Mouse (Mus musculus): ENCODE measurements around the gene AF067061. TPM values are rescaled to one million over a fixed set of nuclear protein-coding genes. Genes with fewer than 3 reads are reported as not detected.
"Not testable (repeated sequence)": the region's sequence is repeated elsewhere in the genome, so short reads cannot be mapped to it uniquely, and the experiment has no call there.

AF067061 gene
- polyA plus RNA-seq (2014; fragmentation: Nextera tagmentation; extraction: Ambion mirVana): not detected in 2 replicates

DNA sequence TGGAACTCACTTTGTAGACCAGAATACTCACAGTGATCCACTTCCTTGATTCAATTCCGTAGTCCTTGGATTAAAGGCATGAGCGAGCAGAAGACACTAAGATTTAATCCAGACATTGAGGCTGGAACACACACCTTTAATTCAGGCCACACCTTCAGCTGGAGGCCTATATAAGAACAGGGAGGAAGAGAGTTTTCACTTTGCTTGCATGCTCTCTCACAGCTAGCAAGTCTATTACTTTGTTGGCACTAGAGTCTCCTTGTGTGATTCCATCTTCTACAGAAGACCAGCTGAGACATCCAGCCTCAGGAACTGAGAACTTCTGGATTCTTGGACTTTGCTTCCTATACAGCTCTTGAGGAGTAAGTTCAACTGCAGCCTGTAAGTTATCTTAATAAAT lies at the start of gene AF067061:
AF067061 (plus strand) TSS at position 245 of the 400 bp plus-strand sequence.
- not testable (repeated sequence) for H3K9me3 ChIP-seq (ENCODE audit: low read depth, low read length); DNase-seq; ATAC-seq (ENCODE audit: insufficient read depth); H3K4me2 ChIP-seq; H3K4me1 ChIP-seq (ENCODE audit: insufficient read depth); H3K36me3 ChIP-seq (ENCODE audit: insufficient read depth); H3K27me3 ChIP-seq (ENCODE audit: insufficient read depth, low read length); H3K9ac ChIP-seq; H3K4me3 ChIP-seq (ENCODE audit: low read depth, low read length); H3K27ac ChIP-seq (ENCODE audit: low read depth)
- WGBS: 81% methylated on average over 2 of the region's 2 CpGs

DNA sequence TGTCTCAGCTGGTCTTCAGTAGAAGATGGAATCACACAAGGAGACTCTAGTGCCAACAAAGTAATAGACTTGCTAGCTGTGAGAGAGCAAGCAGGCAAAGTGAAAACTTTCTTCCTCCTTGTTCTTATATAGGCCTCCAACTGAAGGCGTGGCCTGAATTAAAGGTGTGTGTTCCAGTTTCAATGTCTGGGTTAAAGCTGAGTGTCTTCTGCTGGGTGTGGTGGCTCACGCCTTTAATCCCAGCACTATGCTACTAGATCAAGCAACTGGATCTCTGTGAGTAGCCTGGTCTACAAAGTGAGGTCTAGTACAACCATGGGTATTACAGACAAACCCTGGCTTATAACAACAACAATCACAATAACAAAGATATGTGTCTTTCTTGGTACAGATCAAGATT lies 47.1 kb upstream of the AF067061 start, which contains the start of gene Gm21762:
Gm21762 (minus strand) TSS at position 101 of the 400 bp plus-strand sequence.
- H3K36me3 ChIP-seq (ENCODE audit: insufficient read depth); H3K4me1 ChIP-seq (ENCODE audit: insufficient read depth); H3K27me3 ChIP-seq (ENCODE audit: insufficient read depth, low read length); H3K4me2 ChIP-seq; H3K9me3 ChIP-seq (ENCODE audit: low read depth, low read length); H3K27ac ChIP-seq (ENCODE audit: low read depth); ATAC-seq (ENCODE audit: insufficient read depth); H3K9ac ChIP-seq; DNase-seq; H3K4me3 ChIP-seq (ENCODE audit: low read depth, low read length): not testable (repeated sequence)
- no CpG with 5 or more reads among the region's 2 CpGs for WGBS

DNA sequence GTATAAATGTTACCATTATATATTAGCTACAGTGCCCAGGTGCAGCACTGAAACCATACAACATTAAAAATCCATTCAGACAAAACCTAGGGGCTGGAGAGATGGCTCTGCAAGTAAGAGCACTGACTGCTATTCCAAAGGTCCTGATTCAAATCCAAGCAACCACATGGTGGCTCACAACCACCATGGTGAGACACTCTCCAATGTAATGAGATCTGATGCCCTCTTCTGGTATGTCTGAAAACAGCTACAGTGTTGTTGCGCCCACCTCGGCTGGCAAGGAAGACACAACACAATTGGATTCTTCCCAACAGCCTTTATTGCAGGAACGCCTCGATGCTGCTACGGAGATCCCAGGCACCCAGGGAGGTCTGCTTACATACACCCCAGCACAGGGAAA lies 42.0 kb upstream of the AF067061 start:
- not testable (repeated sequence) for H3K9me3 ChIP-seq (ENCODE audit: low read depth, low read length); H3K4me3 ChIP-seq (ENCODE audit: low read depth, low read length); H3K4me2 ChIP-seq; H3K27me3 ChIP-seq (ENCODE audit: insufficient read depth, low read length); H3K27ac ChIP-seq (ENCODE audit: low read depth); DNase-seq; H3K9ac ChIP-seq; H3K4me1 ChIP-seq (ENCODE audit: insufficient read depth); H3K36me3 ChIP-seq (ENCODE audit: insufficient read depth); ATAC-seq (ENCODE audit: insufficient read depth)
- 77% methylated on average over 5 of the region's 5 CpGs for WGBS

DNA sequence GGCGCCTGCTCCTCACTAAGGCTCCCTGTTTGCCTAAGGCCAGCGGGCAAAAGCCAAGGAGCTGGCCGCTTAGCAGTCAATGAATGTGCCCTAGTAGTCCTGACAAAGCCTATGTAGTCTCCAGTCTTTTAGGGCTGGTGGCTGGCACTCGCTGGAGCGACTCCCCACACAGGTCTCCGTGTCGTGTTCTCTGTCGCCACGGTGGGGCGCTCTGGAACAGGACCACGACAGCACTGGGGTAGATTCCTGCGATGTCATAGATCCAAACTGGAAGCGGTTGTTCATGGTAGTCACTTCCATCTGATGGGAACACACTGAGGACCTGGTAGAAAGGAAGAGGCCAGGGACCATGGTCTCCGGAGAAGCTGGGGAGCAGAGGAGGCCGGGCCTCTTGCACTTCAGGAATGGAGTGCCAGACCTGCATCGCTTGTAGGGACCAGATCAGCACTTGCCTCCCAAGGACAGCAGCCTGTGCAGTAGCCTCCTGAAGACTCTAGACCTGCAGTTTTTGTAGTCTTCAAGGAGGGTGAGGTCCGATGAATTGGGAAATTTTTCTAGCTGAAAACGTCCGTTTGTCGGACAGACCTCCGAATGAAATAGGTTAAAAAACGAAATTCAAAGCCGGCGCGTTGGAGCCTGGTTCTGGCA lies 39.8 kb upstream of the AF067061 start:
- not testable (repeated sequence) for DNase-seq; H3K36me3 ChIP-seq (ENCODE audit: insufficient read depth); H3K9ac ChIP-seq; ATAC-seq (ENCODE audit: insufficient read depth); H3K4me1 ChIP-seq (ENCODE audit: insufficient read depth); H3K27ac ChIP-seq (ENCODE audit: low read depth); H3K27me3 ChIP-seq (ENCODE audit: insufficient read depth, low read length); H3K4me3 ChIP-seq (ENCODE audit: low read depth, low read length); H3K4me2 ChIP-seq; H3K9me3 ChIP-seq (ENCODE audit: low read depth, low read length)
- WGBS: 94% methylated on average over 16 of the region's 25 CpGs

DNA sequence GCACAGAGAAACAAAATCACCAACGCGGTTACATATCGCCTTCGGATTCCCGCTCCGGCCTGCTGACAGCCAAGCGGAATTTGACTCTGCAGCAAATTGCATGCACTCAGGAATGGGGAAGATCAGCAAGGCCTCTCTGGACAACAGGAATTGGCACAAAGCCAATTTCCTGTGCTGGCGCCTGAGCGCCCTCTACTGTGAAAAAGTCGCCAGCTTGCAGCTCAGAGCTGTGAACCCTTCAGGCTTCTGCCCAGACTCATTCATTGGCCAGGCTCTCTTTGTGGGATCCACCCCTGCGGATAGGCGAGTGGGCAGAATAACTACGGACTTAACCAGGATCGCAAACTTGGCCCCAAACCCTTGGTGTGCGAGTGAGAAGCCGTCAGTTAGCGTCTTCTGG lies 31.1 kb upstream of the AF067061 start:
- DNase-seq; H3K9ac ChIP-seq; H3K9me3 ChIP-seq (ENCODE audit: low read depth, low read length); H3K27ac ChIP-seq (ENCODE audit: low read depth); H3K4me1 ChIP-seq (ENCODE audit: insufficient read depth); H3K4me3 ChIP-seq (ENCODE audit: low read depth, low read length); H3K36me3 ChIP-seq (ENCODE audit: insufficient read depth); H3K27me3 ChIP-seq (ENCODE audit: insufficient read depth, low read length); H3K4me2 ChIP-seq: not testable (repeated sequence)
- WGBS: 93% methylated on average over 16 of the region's 17 CpGs
- peak; percentile 62; the same call in 1 of the 2 replicates for ATAC-seq (ENCODE audit: insufficient read depth)

DNA sequence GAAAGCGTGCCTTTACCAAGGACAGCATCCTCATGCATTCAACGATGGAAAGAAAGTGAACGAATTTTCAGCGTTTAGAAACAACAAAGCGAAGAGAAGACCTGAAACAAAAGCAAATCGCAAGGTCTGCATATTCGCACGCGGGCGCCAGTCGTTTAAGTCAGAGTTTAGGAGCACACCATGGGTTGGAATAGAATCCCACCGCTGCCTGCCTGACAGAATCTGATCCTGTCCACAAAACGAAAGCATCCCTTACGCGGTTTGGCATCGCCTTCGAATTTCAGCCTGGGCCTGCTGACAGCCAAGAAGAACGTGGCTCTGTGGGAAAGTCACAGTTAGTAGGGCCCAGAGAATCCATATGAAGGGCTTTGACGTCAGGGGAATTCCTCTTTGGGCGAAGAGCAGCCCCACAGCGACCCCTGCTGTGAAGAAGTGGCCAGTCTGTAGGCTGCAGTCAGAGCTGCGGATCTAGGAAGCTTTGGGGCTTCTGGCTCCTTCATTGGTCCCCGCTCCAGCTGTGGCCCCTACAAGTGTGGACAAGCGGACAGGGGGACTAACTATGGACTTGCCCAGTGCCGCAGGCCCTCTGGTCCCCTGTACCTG lies 30.4 kb upstream of the AF067061 start:
- not testable (repeated sequence) for H3K9ac ChIP-seq; H3K27me3 ChIP-seq (ENCODE audit: insufficient read depth, low read length); H3K4me2 ChIP-seq; H3K9me3 ChIP-seq (ENCODE audit: low read depth, low read length); H3K36me3 ChIP-seq (ENCODE audit: insufficient read depth); DNase-seq; H3K27ac ChIP-seq (ENCODE audit: low read depth); H3K4me1 ChIP-seq (ENCODE audit: insufficient read depth); H3K4me3 ChIP-seq (ENCODE audit: low read depth, low read length); ATAC-seq (ENCODE audit: insufficient read depth)
- WGBS: 67% methylated on average over 13 of the region's 25 CpGs

DNA sequence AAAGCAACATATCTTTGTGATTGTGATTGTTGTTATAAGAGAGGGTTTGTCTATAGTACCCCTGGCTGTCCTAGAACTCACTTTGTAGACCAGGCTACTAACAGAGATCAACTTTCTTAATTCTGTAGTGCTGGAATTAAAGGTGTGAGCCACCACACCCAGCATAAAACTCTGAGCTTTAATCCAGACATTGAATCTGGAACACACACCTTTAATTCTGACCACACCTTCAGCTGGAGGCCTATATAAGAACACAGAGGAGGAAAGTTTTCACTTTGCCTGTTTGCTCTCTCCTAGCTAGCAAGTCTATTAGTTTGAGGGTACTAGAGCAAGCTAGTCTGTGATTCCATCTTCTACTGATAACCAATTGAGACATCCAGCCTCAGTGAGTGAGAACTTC lies 24.1 kb upstream of the AF067061 start, which contains the start of gene Gm21731:
Gm21731 (plus strand) TSS at position 301 of the 400 bp plus-strand sequence.
- H3K36me3 ChIP-seq (ENCODE audit: insufficient read depth); ATAC-seq (ENCODE audit: insufficient read depth); H3K9ac ChIP-seq; H3K27me3 ChIP-seq (ENCODE audit: insufficient read depth, low read length); H3K27ac ChIP-seq (ENCODE audit: low read depth); H3K4me3 ChIP-seq (ENCODE audit: low read depth, low read length); DNase-seq; H3K4me2 ChIP-seq; H3K9me3 ChIP-seq (ENCODE audit: low read depth, low read length); H3K4me1 ChIP-seq (ENCODE audit: insufficient read depth): not testable (repeated sequence)

DNA sequence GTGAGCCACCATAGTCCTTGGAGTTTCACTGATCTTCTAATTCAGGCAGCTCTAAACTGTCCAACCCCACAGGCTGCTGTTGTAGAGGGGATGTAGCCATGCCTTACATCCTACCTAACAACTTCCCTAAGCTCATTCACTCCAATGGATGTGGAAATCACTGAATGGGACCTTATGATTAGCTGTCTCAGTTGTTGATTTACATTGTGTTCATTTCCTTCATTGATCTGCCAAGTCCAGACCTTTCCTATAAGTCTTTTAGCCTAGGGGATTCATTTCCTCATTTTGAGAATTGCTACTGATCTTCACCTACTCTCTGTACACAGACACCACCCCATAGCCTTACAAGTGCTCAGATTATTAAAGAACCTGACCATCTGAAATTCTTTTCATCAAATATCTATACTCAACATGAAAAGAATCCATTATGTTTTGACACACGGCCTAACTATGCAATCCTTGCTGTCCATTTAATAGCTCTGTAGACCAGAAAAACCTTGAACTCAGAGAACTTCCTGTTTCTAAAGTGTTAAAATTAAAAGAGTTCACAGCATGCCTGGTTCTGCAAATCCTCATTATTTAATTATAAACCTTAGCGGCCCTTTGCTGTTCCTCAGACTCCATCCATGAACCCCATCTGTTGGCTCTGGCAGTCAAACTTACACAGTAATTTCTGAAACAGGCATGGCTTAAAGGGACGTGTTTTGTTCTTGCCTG lies 11.5 kb upstream of the AF067061 start:
- not testable (repeated sequence) for H3K4me1 ChIP-seq (ENCODE audit: insufficient read depth); H3K9ac ChIP-seq; H3K36me3 ChIP-seq (ENCODE audit: insufficient read depth); H3K9me3 ChIP-seq (ENCODE audit: low read depth, low read length); ATAC-seq (ENCODE audit: insufficient read depth); H3K4me3 ChIP-seq (ENCODE audit: low read depth, low read length); H3K27me3 ChIP-seq (ENCODE audit: insufficient read depth, low read length); H3K4me2 ChIP-seq; DNase-seq; H3K27ac ChIP-seq (ENCODE audit: low read depth)
- WGBS: 71% methylated on average over 2 of the region's 3 CpGs

DNA sequence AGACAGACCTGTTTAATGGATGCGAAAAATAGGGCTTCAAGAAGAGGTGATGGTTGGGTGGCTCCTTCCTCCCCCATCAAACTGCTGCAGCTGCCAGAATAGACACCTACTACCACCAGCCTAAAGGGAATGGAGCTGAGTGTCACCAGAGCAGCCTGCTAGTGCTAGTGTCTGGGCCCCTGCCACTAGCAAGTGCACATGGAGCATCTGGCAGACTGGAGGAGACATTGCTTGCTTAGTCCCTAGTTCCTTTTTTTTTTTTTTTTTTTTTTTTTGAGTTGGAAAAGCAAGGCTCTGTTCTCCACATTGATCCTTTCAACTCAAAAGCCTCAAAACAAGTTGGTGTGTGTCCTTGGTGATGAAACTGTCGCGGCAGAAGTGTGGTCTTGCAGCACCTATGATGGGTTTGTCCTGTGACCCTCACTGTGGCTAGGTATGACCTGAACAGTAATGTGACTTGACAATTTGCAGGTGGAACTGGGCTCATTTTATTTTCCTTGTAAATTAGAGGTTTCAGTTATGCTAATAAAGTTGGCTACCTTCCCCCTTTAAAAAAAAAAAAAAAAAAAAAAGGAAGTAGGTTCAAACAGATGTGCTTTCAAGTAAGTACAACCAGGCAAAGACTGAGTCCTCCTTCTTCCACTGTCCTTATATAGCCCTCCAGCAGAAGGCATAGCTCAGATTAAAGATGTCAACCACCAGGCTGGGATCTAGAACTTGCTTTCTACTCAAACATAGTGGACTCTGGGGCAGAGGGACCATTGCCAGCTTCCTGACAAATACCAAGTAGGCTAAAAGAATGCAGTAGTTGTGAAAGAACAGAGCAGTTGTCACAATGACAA lies 3.9 kb upstream of the AF067061 start:
- H3K4me2 ChIP-seq; H3K9me3 ChIP-seq (ENCODE audit: low read depth, low read length); H3K9ac ChIP-seq; H3K4me3 ChIP-seq (ENCODE audit: low read depth, low read length); H3K27ac ChIP-seq (ENCODE audit: low read depth); H3K27me3 ChIP-seq (ENCODE audit: insufficient read depth, low read length); H3K36me3 ChIP-seq (ENCODE audit: insufficient read depth); DNase-seq; ATAC-seq (ENCODE audit: insufficient read depth); H3K4me1 ChIP-seq (ENCODE audit: insufficient read depth): not testable (repeated sequence)
- 93% methylated on average over 3 of the region's 3 CpGs for WGBS

DNA sequence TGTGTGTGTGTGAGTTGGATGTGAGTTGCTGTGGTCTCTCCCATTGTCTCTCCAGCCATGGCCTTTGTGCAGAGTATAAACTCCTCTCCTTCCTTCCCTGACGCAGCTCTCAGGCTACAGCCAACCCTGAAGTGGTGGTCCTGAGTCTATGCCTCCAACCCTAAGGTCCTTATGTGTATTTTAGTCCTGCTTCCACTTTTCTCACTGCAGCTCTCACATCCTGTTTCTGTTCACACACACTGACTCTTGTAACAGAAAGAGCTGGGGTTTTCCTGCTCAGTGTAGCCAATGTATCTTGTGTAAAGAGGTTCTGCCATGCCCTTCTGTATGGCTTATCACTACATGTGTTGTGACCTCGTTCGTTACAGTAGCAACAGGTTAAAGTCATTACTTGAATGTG lies 3.2 kb upstream of the AF067061 start:
- ATAC-seq (ENCODE audit: insufficient read depth); H3K4me1 ChIP-seq (ENCODE audit: insufficient read depth); H3K36me3 ChIP-seq (ENCODE audit: insufficient read depth); H3K9me3 ChIP-seq (ENCODE audit: low read depth, low read length); H3K4me3 ChIP-seq (ENCODE audit: low read depth, low read length); H3K27ac ChIP-seq (ENCODE audit: low read depth); DNase-seq; H3K9ac ChIP-seq; H3K4me2 ChIP-seq; H3K27me3 ChIP-seq (ENCODE audit: insufficient read depth, low read length): not testable (repeated sequence)
- 64% methylated on average over 3 of the region's 3 CpGs for WGBS

All from lung, embryonic 14.5 days (tissue).